Mouse (Mus musculus) kidney, postnatal 0 days (tissue): ENCODE results near the gene Acbd6. TPM values are rescaled to one million over a fixed set of nuclear protein-coding genes. Genes with fewer than 3 reads are reported as not detected.

Experiments
- ATAC-seq: fragments of 200-750 bp; cut with Nextera tagmentation; replicated peaks from 2 replicates; pipeline ENCODE4 v1.8.0; 2017; ENCODE audit warnings: low read depth, moderate number of reproducible peaks, moderate TSS enrichment, moderate library complexity; ENCODE audit not compliant: low FRiP score
- DNase-seq: peaks from one replicate; pipeline ENCODE4 v3.0.0-alpha.2; 2016; ENCODE audit warnings: low spot score
- H3K27ac ChIP-seq: fragments of 300-500 bp; sonication (generic); 2 replicates; pipeline ENCODE4 v1.5.1; 2014; ENCODE audit warnings: mild to moderate bottlenecking
- H3K27me3 ChIP-seq: fragments of 300-500 bp; sonication (generic); 2 replicates; pipeline ENCODE4 v1.6.1; 2014; ENCODE audit warnings: low read length, mixed read lengths; ENCODE audit not compliant: insufficient read depth
- H3K36me3 ChIP-seq: fragments of 300-500 bp; sonication (generic); 2 replicates; pipeline ENCODE4 v1.6.1; 2014; ENCODE audit warnings: low read length, mixed read lengths; ENCODE audit not compliant: insufficient read depth
- H3K4me1 ChIP-seq: fragments of 300-500 bp; sonication (generic); replicated peaks from 2 replicates; pipeline ENCODE4 v1.6.1; 2014; ENCODE audit warnings: antibody characterized with exemption, low read length, mixed read lengths; ENCODE audit not compliant: insufficient read depth
- H3K4me2 ChIP-seq: fragments of 300-500 bp; sonication (generic); 2 replicates; pipeline ENCODE4 v1.6.1; 2014; ENCODE audit warnings: mild to moderate bottlenecking, low read length, moderate library complexity, mixed read lengths
- H3K4me3 ChIP-seq: fragments of 300-500 bp; sonication (generic); replicated peaks from 2 replicates; pipeline ENCODE4 v1.5.1; 2014; ENCODE audit warnings: low read depth, low read length
- H3K9ac ChIP-seq: fragments of 300-500 bp; sonication (generic); 2 replicates; pipeline ENCODE4 v1.6.1; 2014; ENCODE audit warnings: low read depth, low read length
- H3K9me3 ChIP-seq: fragments of 300-500 bp; sonication (generic); replicated peaks from 2 replicates; pipeline ENCODE4 v1.6.1; 2016; ENCODE audit warnings: low read length, inconsistent platforms, mixed read lengths
- CTCF ChIP-seq: IDR thresholded peaks from 2 replicates; pipeline ENCODE4 v1.5.1; 2016; ENCODE audit warnings: antibody characterized with exemption, low read depth, mild to moderate bottlenecking, moderate library complexity
- WGBS: fragments of 180-500 bp; shearing (Covaris S2); extraction: QIAGEN DNeasy Blood & Tissue Kit; methylation state at CpG from one replicate; pipeline ENCODE4 v1.1.7; 2014; 5-methylcytosine and 5-hydroxymethylcytosine counted together
- polyA plus RNA-seq: library from polyadenylated mRNA; unstranded; fragments of >200 nt; fragmentation: Nextera tagmentation; extraction: Ambion mirVana; gene quantifications from 2 replicates; pipeline ENCODE4 v1.2.1, GENCODE M21; 2015

Gene Acbd6
- polyA plus RNA-seq, 1 experiment from 2014 or later: 96.8 TPM

DNA sequence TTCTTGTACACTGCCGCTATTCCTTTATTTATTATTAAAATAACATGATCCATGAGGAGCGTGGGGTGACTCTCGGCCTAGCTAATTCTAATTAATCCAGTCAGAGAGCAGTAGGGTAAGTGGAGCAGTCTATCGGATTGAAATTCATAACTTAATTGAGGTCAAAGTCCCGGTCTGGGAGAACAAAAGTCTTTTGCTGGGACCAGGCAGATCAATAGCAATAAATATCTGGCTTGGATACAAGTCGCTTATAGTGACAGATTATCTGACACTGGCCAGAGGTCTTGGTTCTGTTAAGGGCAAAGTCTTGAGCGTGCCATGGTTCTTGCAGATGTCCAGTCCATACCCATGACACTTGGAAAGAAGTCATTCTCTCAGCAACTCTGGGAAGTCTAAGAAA, 78.7 kb downstream of the Acbd6 start:
- Histone ChIP-seq H3K4me1 (no peaks in the 10 kb centered on the region), H3K36me3 (no peaks in the 10 kb centered on the region), H3K9ac (no peak overlapping the region), H3K27me3 (no peaks in the 10 kb centered on the region), H3K4me2 (no peak overlapping the region), H3K27ac (no peak overlapping the region), H3K4me3 (no peak overlapping the region), H3K9me3 (no peaks in the 10 kb centered on the region)
- no peak for TF ChIP-seq CTCF
- no peak for DNase-seq
- no peak for ATAC-seq
- 91% methylated on average over 7 of the region's 7 CpGs for WGBS

DNA sequence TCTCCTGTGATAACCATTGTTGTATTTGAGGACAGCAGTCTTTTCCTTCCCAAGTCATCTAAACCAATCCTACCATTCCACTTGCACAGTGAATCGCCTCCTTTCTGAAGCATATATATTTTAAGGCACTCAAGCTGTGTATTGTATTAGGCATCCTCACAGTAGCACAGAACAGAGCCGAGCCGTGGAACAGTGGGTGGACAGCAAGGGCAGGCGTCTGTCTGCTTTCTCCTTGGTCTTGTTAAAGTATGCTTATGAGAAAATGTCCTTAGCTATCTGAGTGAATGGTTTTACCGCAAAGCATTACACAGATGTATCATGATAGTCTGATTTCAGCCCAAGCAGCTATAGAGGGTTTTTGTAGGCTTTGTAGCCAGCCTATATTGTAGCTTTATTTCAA, 87.9 kb downstream of the Acbd6 start:
- H3K4me3 ChIP-seq: no peak overlapping the region
- H3K27ac ChIP-seq: no peak overlapping the region
- H3K4me1 ChIP-seq: no peaks in the 10 kb centered on the region
- 82% methylated on average over 5 of the region's 5 CpGs for WGBS
- DNase-seq: no peak
- no peak overlapping the region for H3K9ac ChIP-seq
- no peaks in the 10 kb centered on the region for H3K9me3 ChIP-seq
- TF ChIP-seq CTCF: no peak
- H3K36me3 ChIP-seq: no peaks in the 10 kb centered on the region
- ATAC-seq: no peak
- no peaks in the 10 kb centered on the region for H3K27me3 ChIP-seq
- no peak overlapping the region for H3K4me2 ChIP-seq

DNA sequence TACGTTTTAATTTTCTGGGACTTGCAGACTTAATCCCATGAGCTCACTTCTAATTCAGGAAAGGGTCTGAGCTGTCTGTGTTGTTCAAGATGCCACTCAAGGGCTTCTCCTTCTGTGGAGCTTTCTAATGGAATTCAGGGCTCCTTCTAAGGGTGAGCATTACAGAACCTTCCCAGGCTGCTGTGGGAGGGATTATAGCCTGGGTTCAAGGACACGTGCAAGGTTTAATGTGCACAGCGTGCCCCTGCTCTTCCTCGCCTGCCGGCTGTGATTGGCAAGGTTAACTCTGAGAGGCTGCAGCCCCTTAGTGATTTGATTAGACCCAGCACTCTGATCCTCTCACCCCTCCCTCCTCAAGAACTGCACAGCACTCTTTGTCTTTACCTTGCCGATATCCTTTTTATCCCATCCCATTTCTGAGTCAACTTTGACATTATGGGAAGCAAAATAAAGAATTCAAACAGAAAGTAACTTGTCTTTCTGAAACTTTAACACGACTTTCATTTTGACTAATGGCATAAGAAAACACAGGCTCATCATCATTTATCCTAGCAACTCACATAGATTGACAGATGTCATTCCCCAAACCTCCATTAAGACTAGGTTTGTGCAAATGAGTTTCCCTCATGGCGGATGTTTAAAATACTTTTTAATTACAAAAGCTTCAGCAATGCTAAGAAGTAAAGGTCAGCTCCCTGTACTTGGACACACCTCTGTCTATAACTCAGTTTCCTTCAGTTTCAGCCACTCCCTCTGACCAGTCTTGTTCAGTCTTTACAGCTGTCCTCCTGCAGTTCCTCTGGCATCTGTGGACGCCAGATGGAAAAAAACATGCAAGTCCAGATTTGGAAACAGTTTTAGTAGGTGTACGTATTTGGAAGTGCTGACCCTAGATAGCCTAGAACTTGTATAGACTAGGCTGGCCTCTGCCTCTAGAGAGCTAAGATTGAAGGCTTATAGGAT, 88.7 kb downstream of the Acbd6 start:
- no peak for DNase-seq
- no peaks in the 10 kb centered on the region for H3K27me3 ChIP-seq
- H3K4me2 ChIP-seq: no peak overlapping the region
- no peaks in the 10 kb centered on the region for H3K36me3 ChIP-seq
- no peak overlapping the region for H3K4me3 ChIP-seq
- no peak for ATAC-seq
- no peak overlapping the region for H3K27ac ChIP-seq
- no peaks in the 10 kb centered on the region for H3K9me3 ChIP-seq
- H3K9ac ChIP-seq: no peak overlapping the region
- WGBS: 57% methylated on average over 10 of the region's 10 CpGs
- no peak for TF ChIP-seq CTCF
- H3K4me1 ChIP-seq: no peaks in the 10 kb centered on the region

DNA sequence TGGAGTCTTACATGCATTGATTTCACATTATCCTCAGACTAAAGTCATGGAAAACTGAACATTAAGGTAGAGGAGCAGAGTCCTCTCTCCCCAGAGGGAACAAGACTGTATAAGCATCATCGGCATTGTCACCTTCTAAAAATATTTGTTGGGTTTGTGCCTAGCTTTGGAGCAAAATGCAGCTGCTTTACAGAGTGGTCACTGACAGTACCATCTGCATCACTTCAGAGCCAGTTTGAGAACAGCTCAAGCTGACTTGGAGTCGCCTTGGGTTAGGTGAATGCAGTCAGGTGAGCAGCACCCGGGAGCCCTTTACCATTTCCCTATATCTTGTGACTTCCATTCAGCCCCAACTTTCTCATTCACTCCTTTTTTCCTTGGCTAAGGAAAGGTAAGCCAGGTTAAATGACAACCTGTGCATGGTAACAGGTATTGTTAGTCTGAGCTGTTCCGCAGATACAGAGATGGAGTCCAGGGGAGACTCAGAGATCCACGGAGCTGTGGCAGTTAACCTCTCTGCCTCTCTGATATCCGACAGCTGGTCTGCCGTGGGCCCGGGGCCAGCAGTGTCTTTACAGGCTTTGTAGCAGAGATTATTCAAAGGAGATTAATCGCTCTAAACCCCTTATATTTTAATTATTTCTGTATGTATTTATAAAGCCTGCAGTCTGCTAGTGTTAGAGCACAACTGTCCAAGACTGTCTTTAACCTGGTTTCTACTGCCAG, 92.4 kb downstream of the Acbd6 start:
- Histone ChIP-seq H3K36me3 (no peaks in the 10 kb centered on the region), H3K27ac (no peak overlapping the region), H3K4me1 (no peaks in the 10 kb centered on the region), H3K4me3 (no peak overlapping the region), H3K4me2 (no peak overlapping the region), H3K27me3 (no peaks in the 10 kb centered on the region), H3K9ac (no peak overlapping the region), H3K9me3 (no peaks in the 10 kb centered on the region)
- DNase-seq (peak; percentile 22), ATAC-seq (no peak)
- 58% methylated on average over 9 of the region's 9 CpGs for WGBS
- no peak for TF ChIP-seq CTCF

DNA sequence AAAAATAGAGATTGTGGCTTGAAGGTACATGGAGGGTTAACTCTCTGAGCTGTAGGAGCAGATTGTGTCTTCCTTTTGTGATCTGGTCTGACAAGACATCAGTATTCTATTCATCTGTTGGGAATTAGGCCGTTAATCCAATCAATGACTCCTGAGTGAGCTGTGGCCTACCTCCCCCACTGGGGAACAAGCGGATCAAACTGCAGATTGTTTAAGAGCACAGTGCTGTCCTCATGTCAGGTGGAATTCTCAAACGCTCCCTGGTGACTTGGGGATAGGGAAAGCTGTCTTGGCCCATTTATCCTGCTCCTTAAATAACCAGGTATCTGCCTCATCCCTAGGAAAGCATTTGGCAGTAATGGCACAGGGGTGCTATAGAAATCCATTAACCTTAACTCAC, 97.0 kb downstream of the Acbd6 start:
- no peaks in the 10 kb centered on the region for H3K36me3 ChIP-seq
- H3K4me2 ChIP-seq: no peak overlapping the region
- no peaks in the 10 kb centered on the region for H3K27me3 ChIP-seq
- no peak overlapping the region for H3K9ac ChIP-seq
- DNase-seq (no peak), ATAC-seq (no peak)
- H3K4me1 ChIP-seq: no peaks in the 10 kb centered on the region
- H3K4me3 ChIP-seq: no peak overlapping the region
- H3K9me3 ChIP-seq: no peaks in the 10 kb centered on the region
- TF ChIP-seq CTCF: no peak
- 51% methylated on average over 3 of the region's 3 CpGs for WGBS
- no peak overlapping the region for H3K27ac ChIP-seq

DNA sequence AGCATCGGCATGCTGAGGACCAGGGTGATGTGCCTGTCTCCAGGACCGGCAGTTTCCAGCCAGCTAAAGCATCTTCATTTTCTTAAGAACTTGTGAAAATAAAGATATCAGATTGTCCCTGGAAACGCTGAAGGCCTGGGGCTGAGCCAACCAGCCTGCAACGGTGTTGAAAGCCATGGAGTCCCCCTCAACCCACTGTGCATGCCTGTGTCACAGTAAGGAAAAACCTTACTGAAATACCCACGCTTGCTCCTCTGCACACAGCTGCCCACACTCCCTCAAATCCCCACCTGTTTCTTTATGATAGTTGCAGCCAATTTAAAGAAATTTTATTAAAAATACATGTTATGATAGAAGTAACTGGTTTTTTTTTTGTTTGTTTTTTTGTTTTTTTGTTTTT, 98.4 kb downstream of the Acbd6 start:
- Histone ChIP-seq H3K36me3 (no peaks in the 10 kb centered on the region; the same call in 1 of the 2 replicates), H3K27ac (no peak overlapping the region), H3K4me3 (no peak overlapping the region), H3K27me3 (no peaks in the 10 kb centered on the region), H3K9me3 (no peaks in the 10 kb centered on the region), H3K4me2 (no peak overlapping the region), H3K4me1 (no peaks in the 10 kb centered on the region), H3K9ac (no peak overlapping the region)
- WGBS: 82% methylated on average over 5 of the region's 5 CpGs
- TF ChIP-seq CTCF: no peak
- ATAC-seq: no peak
- no peak for DNase-seq
